Mouse (Mus musculus): ENCODE data around the gene Dand5.

- TF ChIP-seq CTCF (IDR thresholded peaks at IDR 0.05; ENCODE audit: low read depth, low read length), result no peak
- no peak for TF ChIP-seq TAL1 (conservative IDR thresholded peaks at IDR 0.05; ENCODE audit: low read depth, low read length)
- peak; percentile 63; the same call in 1 of the 2 replicates for TF ChIP-seq POLR2AphosphoS5 (IDR thresholded peaks at IDR 0.05; ENCODE audit: insufficient replicate concordance, low read depth, low read length)
- TF ChIP-seq GATA1 (IDR thresholded peaks at IDR 0.05; ENCODE audit: borderline replicate concordance, low read length), result no peak
These were observed 34.3 kb upstream of the Dand5 start, which contains the start of gene Farsa for GRCm38 (mm10) chr8:84856864-84857441.

Data from G1E (cell line).